Mouse (Mus musculus): Measurements from ENCODE around the gene Pfas. TPM values are rescaled to one million over a fixed set of nuclear protein-coding genes. Genes with fewer than 3 reads are reported as not detected.
A peak's percentile ranks its signal among the peaks of the same experiment; 100 is the strongest.

Gene Pfas
- polyA plus RNA-seq, 1 experiment, result 0.81 TPM

GRCm38 (mm10) chr11:69045531-69046394, 37.5 kb upstream of the Pfas start, which contains the start of gene Aurkb:
Gene Aurkb (plus strand): TSS chr11:69045647.
- H3K4me3 ChIP-seq (replicated peaks), result peak within 1 kb of the TSS; percentile 74
- H3K4me1 ChIP-seq (ENCODE audit: control insufficient read depth), result peaks cover 64% of the 10 kb centered on the region
- H3K9me3 ChIP-seq (ENCODE audit: control insufficient read depth, low read length), result no peaks in the 10 kb centered on the region
- no peak for TF ChIP-seq TAL1 (IDR thresholded peaks at IDR 0.05; ENCODE audit: low read length)
- no peak for TF ChIP-seq GATA1 (IDR thresholded peaks at IDR 0.05; ENCODE audit: low read length)
- H3K36me3 ChIP-seq (ENCODE audit: control insufficient read depth), result peaks cover 45% of the 10 kb centered on the region
- no peaks in the 10 kb centered on the region for H3K27me3 ChIP-seq (ENCODE audit: control insufficient read depth)

- Histone ChIP-seq H3K9me3 (ENCODE audit: control insufficient read depth, low read length) (no peaks in the 10 kb centered on the region), H3K27me3 (ENCODE audit: control insufficient read depth) (no peaks in the 10 kb centered on the region), H3K4me3 (replicated peaks) (peak overlapping the region; percentile 3), H3K36me3 (ENCODE audit: control insufficient read depth) (peaks cover 35% of the 10 kb centered on the region), H3K4me1 (ENCODE audit: control insufficient read depth) (peaks cover 60% of the 10 kb centered on the region)
- TF ChIP-seq TAL1 (IDR thresholded peaks at IDR 0.05; ENCODE audit: low read length) (no peak), GATA1 (IDR thresholded peaks at IDR 0.05; ENCODE audit: low read length) (no peak)
Observed at GRCm38 (mm10) chr11:69038173-69038572, 29.9 kb upstream of the Pfas start.

DNA sequence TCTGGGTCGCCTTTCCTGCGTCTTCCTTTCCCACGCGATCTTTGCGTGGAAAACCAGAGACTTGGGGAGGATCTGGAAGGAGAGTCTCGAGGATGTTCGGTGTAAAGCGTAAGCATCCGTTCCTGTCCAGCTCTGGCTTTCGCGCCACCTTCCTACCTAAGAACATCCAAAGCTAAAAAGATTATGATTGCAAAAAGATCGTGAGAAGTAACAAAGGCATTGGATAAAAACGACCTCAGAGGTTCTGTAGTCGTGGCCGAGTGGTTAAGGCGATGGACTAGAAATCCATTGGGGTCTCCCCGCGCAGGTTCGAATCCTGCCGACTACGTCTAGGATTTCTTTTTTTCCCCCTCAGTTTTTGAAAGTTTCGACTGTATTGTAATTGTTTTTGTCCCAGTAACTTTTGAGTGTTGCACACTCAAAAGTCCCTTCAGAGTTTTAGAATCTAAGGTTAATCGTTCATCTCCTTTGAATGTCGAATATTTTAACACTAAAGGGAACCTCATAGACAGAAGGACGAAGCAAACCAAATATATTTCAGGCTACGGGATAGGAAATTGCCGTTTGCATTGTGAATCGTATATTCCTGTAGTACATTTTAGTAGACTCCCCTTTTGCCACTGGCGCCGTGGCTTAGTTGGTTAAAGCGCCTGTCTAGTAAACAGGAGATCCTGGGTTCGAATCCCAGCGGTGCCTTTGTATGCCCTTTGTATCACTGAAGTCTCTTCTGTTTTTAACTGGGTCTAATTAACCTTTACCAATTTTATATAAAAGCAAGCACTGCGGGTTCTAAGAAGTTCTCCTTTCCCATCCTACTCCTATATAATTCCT, 29.2 kb upstream of the Pfas start:
- Histone ChIP-seq H3K4me3 (replicated peaks) (peak overlapping the region; percentile 84), H3K9me3 (ENCODE audit: control insufficient read depth, low read length) (no peaks in the 10 kb centered on the region), H3K36me3 (ENCODE audit: control insufficient read depth) (peaks cover 42% of the 10 kb centered on the region), H3K27me3 (ENCODE audit: control insufficient read depth) (no peaks in the 10 kb centered on the region), H3K4me1 (ENCODE audit: control insufficient read depth) (peaks cover 58% of the 10 kb centered on the region)
- TF ChIP-seq TAL1 (IDR thresholded peaks at IDR 0.05; ENCODE audit: low read length) (no peak), GATA1 (IDR thresholded peaks at IDR 0.05; ENCODE audit: low read length) (no peak)

- no peaks in the 10 kb centered on the region for H3K9me3 ChIP-seq (ENCODE audit: control insufficient read depth, low read length)
- H3K27me3 ChIP-seq (ENCODE audit: control insufficient read depth), result no peaks in the 10 kb centered on the region
- peaks cover 58% of the 10 kb centered on the region for H3K4me1 ChIP-seq (ENCODE audit: control insufficient read depth)
- peaks cover 48% of the 10 kb centered on the region for H3K36me3 ChIP-seq (ENCODE audit: control insufficient read depth)
- no peak for TF ChIP-seq GATA1 (IDR thresholded peaks at IDR 0.05; ENCODE audit: low read length)
- no peak for TF ChIP-seq TAL1 (IDR thresholded peaks at IDR 0.05; ENCODE audit: low read length)
- peak overlapping the region; percentile 84 for H3K4me3 ChIP-seq (replicated peaks)
Observed at GRCm38 (mm10) chr11:69036486-69037230, 28.4 kb upstream of the Pfas start.

- peaks cover 50% of the 10 kb centered on the region for H3K4me1 ChIP-seq (ENCODE audit: control insufficient read depth)
- H3K36me3 ChIP-seq (ENCODE audit: control insufficient read depth), result peaks cover 56% of the 10 kb centered on the region
- peak overlapping the region; percentile 84 for H3K4me3 ChIP-seq (replicated peaks)
- no peaks in the 10 kb centered on the region for H3K9me3 ChIP-seq (ENCODE audit: control insufficient read depth, low read length)
- no peak for TF ChIP-seq GATA1 (IDR thresholded peaks at IDR 0.05; ENCODE audit: low read length)
- TF ChIP-seq TAL1 (IDR thresholded peaks at IDR 0.05; ENCODE audit: low read length), result no peak
- H3K27me3 ChIP-seq (ENCODE audit: control insufficient read depth), result no peaks in the 10 kb centered on the region
Observed at GRCm38 (mm10) chr11:69035849-69036248, 27.6 kb upstream of the Pfas start.

DNA sequence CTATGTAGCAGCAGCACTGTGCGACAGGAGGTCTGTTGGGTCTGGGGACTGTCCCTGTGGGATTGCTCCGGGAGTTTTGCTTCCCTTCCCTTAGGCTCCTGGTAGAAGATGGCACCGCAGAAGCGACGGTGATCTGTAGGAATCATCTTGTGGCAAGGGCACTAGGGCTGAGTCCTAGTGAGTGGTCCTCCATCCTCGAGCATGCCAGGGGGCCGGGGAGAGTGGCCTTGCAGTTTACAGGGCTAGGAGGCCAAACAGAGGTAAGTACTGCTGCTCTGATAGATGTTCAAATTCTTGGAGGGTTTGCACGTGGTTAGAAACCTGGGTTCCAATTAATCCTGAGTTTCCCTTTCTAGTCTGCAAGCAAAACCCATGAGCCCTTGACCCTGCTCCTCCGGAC, 27.2 kb upstream of the Pfas start:
- no peaks in the 10 kb centered on the region for H3K27me3 ChIP-seq (ENCODE audit: control insufficient read depth)
- H3K4me3 ChIP-seq (replicated peaks), result no peak overlapping the region
- no peaks in the 10 kb centered on the region for H3K9me3 ChIP-seq (ENCODE audit: control insufficient read depth, low read length)
- no peak for TF ChIP-seq TAL1 (IDR thresholded peaks at IDR 0.05; ENCODE audit: low read length)
- TF ChIP-seq GATA1 (IDR thresholded peaks at IDR 0.05; ENCODE audit: low read length), result no peak
- peaks cover 46% of the 10 kb centered on the region for H3K4me1 ChIP-seq (ENCODE audit: control insufficient read depth)
- peaks cover 61% of the 10 kb centered on the region for H3K36me3 ChIP-seq (ENCODE audit: control insufficient read depth)

DNA sequence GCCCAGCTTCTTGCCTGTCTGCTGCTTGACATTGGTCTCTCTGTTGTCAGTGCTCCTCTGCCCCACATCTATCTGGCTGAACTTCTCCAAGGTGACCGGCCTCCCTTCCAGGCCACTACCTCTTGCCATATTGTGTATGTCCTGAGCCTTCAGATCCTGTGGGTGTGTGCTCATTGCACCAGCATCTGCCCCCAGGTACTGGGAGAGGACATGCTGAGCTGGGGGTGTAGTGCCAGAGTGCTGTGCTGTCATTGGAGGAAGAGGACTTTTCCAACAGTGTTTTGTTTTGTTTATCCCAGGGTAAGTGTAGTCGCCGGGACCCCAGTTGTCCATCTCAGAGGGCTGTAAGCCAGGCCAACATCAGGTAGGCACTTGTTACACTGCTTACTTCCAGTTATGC, 26.3 kb upstream of the Pfas start:
- Histone ChIP-seq H3K4me3 (replicated peaks) (no peak overlapping the region), H3K4me1 (ENCODE audit: control insufficient read depth) (peaks cover 38% of the 10 kb centered on the region), H3K27me3 (ENCODE audit: control insufficient read depth) (no peaks in the 10 kb centered on the region), H3K9me3 (ENCODE audit: control insufficient read depth, low read length) (no peaks in the 10 kb centered on the region), H3K36me3 (ENCODE audit: control insufficient read depth) (peaks cover 69% of the 10 kb centered on the region)
- TF ChIP-seq TAL1 (IDR thresholded peaks at IDR 0.05; ENCODE audit: low read length) (no peak), GATA1 (IDR thresholded peaks at IDR 0.05; ENCODE audit: low read length) (no peak)

GRCm38 (mm10) chr11:69033552-69033951, 25.3 kb upstream of the Pfas start:
- no peaks in the 10 kb centered on the region for H3K27me3 ChIP-seq (ENCODE audit: control insufficient read depth)
- TF ChIP-seq TAL1 (IDR thresholded peaks at IDR 0.05; ENCODE audit: low read length), result no peak
- no peak for TF ChIP-seq GATA1 (IDR thresholded peaks at IDR 0.05; ENCODE audit: low read length)
- peaks cover 28% of the 10 kb centered on the region for H3K4me1 ChIP-seq (ENCODE audit: control insufficient read depth)
- no peaks in the 10 kb centered on the region for H3K9me3 ChIP-seq (ENCODE audit: control insufficient read depth, low read length)
- no peak overlapping the region for H3K4me3 ChIP-seq (replicated peaks)
- peaks cover 79% of the 10 kb centered on the region for H3K36me3 ChIP-seq (ENCODE audit: control insufficient read depth)
